Mouse (Mus musculus): ENCODE measurements around the gene Rita1. TPM values are rescaled to one million over a fixed set of nuclear protein-coding genes. Genes with fewer than 3 reads are reported as not detected.

Rita1 gene
- polyA plus RNA-seq, 1 experiment from 2014 or later, result 9.0 TPM

DNA sequence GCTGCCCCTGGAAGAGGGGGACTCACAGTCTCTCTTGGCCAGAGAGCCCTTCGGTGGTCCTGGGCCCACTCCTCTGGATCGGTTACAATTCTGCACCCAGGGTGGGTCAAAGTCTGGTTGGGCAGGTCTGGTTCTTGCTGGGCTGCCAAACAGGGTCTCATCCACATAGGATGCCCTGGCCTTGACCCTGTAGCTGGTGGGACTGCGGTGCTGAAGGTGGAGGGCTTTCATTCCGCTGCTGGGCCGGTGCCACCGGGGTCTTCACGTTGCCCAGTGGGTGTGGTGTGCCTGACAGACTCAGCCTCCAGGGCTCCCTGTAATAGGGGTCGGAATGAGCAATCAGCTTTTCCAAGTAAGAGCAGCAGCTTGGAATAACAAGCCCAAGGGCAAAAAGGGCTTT is 973 bp downstream of the Rita1 start:
- H3K4me3 ChIP-seq (ENCODE audit: low read depth, low read length), result peak overlapping the region; percentile 57
- no peak for ATAC-seq (ENCODE audit: insufficient number of reproducible peaks, insufficient read depth, low FRiP score, low read depth)
- H3K9me3 ChIP-seq (ENCODE audit: control insufficient read depth, low read depth, low read length), result no peaks in the 10 kb centered on the region
- H3K4me2 ChIP-seq (replicated peaks; ENCODE audit: low read depth, low read length), result peak overlapping the region; percentile 83
- peaks cover 12% of the 10 kb centered on the region for H3K4me1 ChIP-seq (ENCODE audit: control insufficient read depth, insufficient read depth, low read length)
- 47% methylated on average over 8 of the region's 8 CpGs for WGBS
- no peaks in the 10 kb centered on the region for H3K36me3 ChIP-seq (ENCODE audit: control insufficient read depth, insufficient read depth, low read length)
- H3K9ac ChIP-seq (replicated peaks; ENCODE audit: low read depth, low read length), result peak overlapping the region; percentile 36; the same call in 1 of the 2 replicates
- no peak overlapping the region for H3K27ac ChIP-seq (ENCODE audit: low read length)
- no peaks in the 10 kb centered on the region for H3K27me3 ChIP-seq (ENCODE audit: control insufficient read depth, insufficient read depth, low read length)

DNA sequence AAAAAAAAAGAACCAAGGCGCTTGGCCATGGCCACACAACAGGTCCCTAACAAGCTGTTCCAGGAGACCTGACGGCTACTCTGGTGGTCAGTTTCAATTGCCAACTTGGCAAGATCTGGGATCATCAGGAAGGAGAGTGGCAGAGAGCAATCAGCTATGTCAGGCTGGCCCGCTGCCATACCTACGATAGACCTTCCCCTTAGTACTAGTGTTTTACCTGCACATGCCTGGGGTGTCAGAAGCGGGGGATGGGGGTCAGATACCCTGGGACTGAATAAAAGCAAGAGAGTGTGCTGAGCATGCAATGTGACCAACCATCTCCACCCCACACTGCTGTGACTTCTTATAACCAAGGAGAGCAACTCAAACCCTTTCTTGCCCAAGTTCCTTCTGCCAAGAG is 1.5 kb downstream of the Rita1 start:
- H3K27me3 ChIP-seq (ENCODE audit: control insufficient read depth, insufficient read depth, low read length), result no peaks in the 10 kb centered on the region
- no peak overlapping the region for H3K9ac ChIP-seq (replicated peaks; ENCODE audit: low read depth, low read length)
- H3K9me3 ChIP-seq (ENCODE audit: control insufficient read depth, low read depth, low read length), result no peaks in the 10 kb centered on the region
- peaks cover 12% of the 10 kb centered on the region for H3K4me1 ChIP-seq (ENCODE audit: control insufficient read depth, insufficient read depth, low read length)
- no peak overlapping the region for H3K27ac ChIP-seq (ENCODE audit: low read length)
- peak overlapping the region; percentile 83; the same call in 1 of the 2 replicates for H3K4me2 ChIP-seq (replicated peaks; ENCODE audit: low read depth, low read length)
- 87% methylated on average over 5 of the region's 5 CpGs for WGBS
- 0 out of 2 replicates have a peak overlapping the region, but pooled peaks have one; percentile 57 for H3K4me3 ChIP-seq (ENCODE audit: low read depth, low read length)
- no peak for ATAC-seq (ENCODE audit: insufficient number of reproducible peaks, insufficient read depth, low FRiP score, low read depth)
- H3K36me3 ChIP-seq (ENCODE audit: control insufficient read depth, insufficient read depth, low read length), result no peaks in the 10 kb centered on the region

DNA sequence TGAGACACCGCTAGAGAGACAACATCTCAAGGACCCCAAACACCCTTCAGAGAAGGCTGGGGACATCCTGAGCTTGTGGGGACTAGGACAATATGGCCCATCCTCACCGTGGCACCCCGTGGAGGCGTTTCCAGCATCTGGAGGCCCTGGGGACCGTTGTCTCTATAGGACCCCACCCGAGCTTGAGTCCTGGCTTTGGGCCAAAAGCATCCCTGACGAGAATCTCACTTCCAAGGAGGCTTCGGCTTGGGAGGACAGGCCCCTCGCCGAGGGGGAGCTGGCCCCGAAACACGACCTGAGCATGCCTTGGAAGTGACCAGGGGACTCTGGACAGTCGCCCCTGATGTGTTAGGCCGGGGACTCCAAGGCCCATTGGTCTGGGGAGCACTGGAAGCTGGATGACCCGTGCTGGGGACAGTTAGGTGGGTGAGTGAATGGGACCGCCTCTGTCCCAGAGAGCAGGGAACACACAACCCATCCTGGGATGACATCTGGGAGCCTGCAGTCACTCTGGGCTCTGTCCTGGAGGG is 3.1 kb downstream of the Rita1 start:
- Histone ChIP-seq H3K9ac (replicated peaks; ENCODE audit: low read depth, low read length) (no peak overlapping the region), H3K27me3 (ENCODE audit: control insufficient read depth, insufficient read depth, low read length) (no peaks in the 10 kb centered on the region), H3K36me3 (ENCODE audit: control insufficient read depth, insufficient read depth, low read length) (no peaks in the 10 kb centered on the region), H3K4me3 (ENCODE audit: low read depth, low read length) (no peak overlapping the region), H3K9me3 (ENCODE audit: control insufficient read depth, low read depth, low read length) (no peaks in the 10 kb centered on the region), H3K4me1 (ENCODE audit: control insufficient read depth, insufficient read depth, low read length) (peaks cover 12% of the 10 kb centered on the region), H3K4me2 (replicated peaks; ENCODE audit: low read depth, low read length) (no peak overlapping the region), H3K27ac (ENCODE audit: low read length) (no peak overlapping the region)
- 82% methylated on average over 16 of the region's 16 CpGs for WGBS
- no peak for ATAC-seq (ENCODE audit: insufficient number of reproducible peaks, insufficient read depth, low FRiP score, low read depth)

DNA sequence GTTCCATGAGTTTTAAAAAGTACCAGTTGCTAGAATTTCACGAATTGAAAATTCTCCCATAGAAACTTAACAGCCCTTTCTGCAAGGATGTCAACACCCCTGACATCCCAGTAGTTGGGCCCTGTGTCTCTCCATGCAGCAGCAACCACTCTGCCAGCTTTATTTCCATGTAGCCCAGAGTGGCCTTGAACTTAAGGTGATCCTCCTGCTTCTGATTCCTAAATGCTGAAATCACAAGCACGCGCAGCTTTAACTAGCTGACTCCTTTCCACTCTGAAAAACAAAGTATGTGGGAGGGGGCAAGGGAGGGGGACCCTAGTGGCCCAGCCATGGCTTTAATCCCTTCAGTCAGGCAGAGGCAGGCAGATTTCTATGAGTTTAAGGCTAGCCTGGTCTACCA is 5.1 kb downstream of the Rita1 start:
- no peaks in the 10 kb centered on the region for H3K36me3 ChIP-seq (ENCODE audit: control insufficient read depth, insufficient read depth, low read length)
- H3K4me3 ChIP-seq (ENCODE audit: low read depth, low read length), result no peak overlapping the region
- H3K27me3 ChIP-seq (ENCODE audit: control insufficient read depth, insufficient read depth, low read length), result no peaks in the 10 kb centered on the region
- no peak overlapping the region for H3K27ac ChIP-seq (ENCODE audit: low read length)
- H3K4me1 ChIP-seq (ENCODE audit: control insufficient read depth, insufficient read depth, low read length), result peaks cover 8% of the 10 kb centered on the region
- no peak overlapping the region for H3K4me2 ChIP-seq (replicated peaks; ENCODE audit: low read depth, low read length)
- no peak for ATAC-seq (ENCODE audit: insufficient number of reproducible peaks, insufficient read depth, low FRiP score, low read depth)
- 77% methylated on average over 3 of the region's 3 CpGs for WGBS
- no peaks in the 10 kb centered on the region for H3K9me3 ChIP-seq (ENCODE audit: control insufficient read depth, low read depth, low read length)
- no peak overlapping the region for H3K9ac ChIP-seq (replicated peaks; ENCODE audit: low read depth, low read length)

DNA sequence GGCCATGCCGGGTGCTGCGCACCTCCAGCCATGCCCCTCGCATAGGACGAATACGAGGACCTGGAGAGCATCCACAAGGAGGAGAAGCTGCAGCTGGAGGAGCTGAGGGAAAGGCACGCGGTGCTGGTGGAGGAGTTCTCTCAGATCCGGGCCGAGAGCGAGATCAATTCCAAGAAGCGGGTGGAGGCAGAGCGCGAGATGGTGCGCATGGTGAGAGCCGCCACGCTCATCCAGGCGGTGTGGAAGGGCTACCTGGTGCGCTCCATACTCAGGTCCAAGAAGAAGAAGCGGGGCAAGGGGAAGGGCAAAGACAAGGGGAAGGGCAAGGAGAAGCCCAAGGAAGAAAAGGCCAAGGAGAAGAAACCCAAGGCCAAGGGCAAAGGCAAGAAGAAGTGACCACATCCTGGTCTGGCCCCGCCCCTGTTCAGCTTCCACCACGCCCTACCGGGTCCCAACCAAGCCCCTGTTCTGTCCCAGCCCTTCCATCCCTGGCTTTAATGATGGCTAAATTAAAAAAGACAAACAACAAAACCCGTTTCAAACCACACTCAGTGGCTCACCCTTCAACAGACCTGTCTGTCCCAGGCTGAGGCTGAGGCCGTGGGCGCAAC is 5.7 kb downstream of the Rita1 start:
- H3K9me3 ChIP-seq (ENCODE audit: control insufficient read depth, low read depth, low read length), result no peaks in the 10 kb centered on the region
- H3K9ac ChIP-seq (replicated peaks; ENCODE audit: low read depth, low read length), result no peak overlapping the region
- H3K4me3 ChIP-seq (ENCODE audit: low read depth, low read length), result no peak overlapping the region
- no peak for ATAC-seq (ENCODE audit: insufficient number of reproducible peaks, insufficient read depth, low FRiP score, low read depth)
- WGBS, result 69% methylated on average over 25 of the region's 25 CpGs
- peaks cover 6% of the 10 kb centered on the region for H3K4me1 ChIP-seq (ENCODE audit: control insufficient read depth, insufficient read depth, low read length)
- H3K4me2 ChIP-seq (replicated peaks; ENCODE audit: low read depth, low read length), result no peak overlapping the region
- no peak overlapping the region for H3K27ac ChIP-seq (ENCODE audit: low read length)
- no peaks in the 10 kb centered on the region for H3K27me3 ChIP-seq (ENCODE audit: control insufficient read depth, insufficient read depth, low read length)
- H3K36me3 ChIP-seq (ENCODE audit: control insufficient read depth, insufficient read depth, low read length), result no peaks in the 10 kb centered on the region

DNA sequence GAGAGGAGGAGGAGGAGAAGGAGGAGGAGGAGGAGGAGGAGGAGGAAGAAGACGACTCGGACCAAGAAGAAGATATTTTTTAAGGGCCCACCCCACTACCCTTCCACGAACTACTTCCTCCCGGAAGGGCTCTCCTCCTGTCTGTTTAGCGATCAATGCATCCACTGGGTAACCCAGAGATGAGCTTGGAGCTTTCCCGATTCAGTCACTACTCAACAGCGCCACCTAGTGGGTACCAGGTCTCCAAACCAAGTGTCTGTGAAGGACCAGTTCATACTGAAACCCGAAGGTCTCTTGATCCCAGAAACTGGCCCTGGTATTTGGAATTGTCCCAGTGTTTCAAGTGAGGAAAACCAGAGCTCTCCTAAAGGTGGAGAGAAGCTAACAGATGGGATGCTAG is 6.7 kb downstream of the Rita1 start:
- Histone ChIP-seq H3K27me3 (ENCODE audit: control insufficient read depth, insufficient read depth, low read length) (no peaks in the 10 kb centered on the region), H3K4me1 (ENCODE audit: control insufficient read depth, insufficient read depth, low read length) (no peaks in the 10 kb centered on the region; the same call in 1 of the 2 replicates), H3K4me3 (ENCODE audit: low read depth, low read length) (peak overlapping the region; percentile 24), H3K36me3 (ENCODE audit: control insufficient read depth, insufficient read depth, low read length) (no peaks in the 10 kb centered on the region), H3K9ac (replicated peaks; ENCODE audit: low read depth, low read length) (no peak overlapping the region), H3K9me3 (ENCODE audit: control insufficient read depth, low read depth, low read length) (no peaks in the 10 kb centered on the region), H3K4me2 (replicated peaks; ENCODE audit: low read depth, low read length) (peak overlapping the region; percentile 51), H3K27ac (ENCODE audit: low read length) (no peak overlapping the region)
- under 1% methylated on average over 8 of the region's 8 CpGs for WGBS
- peak; percentile 60; the same call in 1 of the 2 replicates for ATAC-seq (ENCODE audit: insufficient number of reproducible peaks, insufficient read depth, low FRiP score, low read depth)

DNA sequence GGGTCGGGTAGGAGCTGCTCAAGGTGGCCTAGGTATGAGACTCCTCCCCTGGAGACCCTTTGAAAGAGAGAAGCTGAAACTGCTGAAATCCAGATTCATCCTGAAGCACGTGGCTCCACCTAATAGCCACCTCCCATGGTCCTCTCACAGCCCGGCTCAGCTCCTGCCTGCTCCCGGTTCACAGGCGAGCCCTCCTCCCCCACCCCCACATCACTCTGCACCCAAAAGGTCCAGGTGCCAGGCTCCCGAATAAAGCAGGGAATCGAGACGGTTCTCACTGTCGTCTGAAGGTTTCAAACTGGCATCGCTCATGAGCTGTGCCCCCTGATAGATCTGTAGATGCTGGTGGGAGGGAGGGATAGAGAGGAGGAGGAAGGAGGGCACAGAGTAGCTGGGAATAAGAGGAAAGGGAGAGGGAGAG is 7.1 kb downstream of the Rita1 start:
- Histone ChIP-seq H3K27ac (ENCODE audit: low read length) (no peak overlapping the region), H3K36me3 (ENCODE audit: control insufficient read depth, insufficient read depth, low read length) (no peaks in the 10 kb centered on the region)
- 1% methylated on average over 10 of the region's 10 CpGs for WGBS

DNA sequence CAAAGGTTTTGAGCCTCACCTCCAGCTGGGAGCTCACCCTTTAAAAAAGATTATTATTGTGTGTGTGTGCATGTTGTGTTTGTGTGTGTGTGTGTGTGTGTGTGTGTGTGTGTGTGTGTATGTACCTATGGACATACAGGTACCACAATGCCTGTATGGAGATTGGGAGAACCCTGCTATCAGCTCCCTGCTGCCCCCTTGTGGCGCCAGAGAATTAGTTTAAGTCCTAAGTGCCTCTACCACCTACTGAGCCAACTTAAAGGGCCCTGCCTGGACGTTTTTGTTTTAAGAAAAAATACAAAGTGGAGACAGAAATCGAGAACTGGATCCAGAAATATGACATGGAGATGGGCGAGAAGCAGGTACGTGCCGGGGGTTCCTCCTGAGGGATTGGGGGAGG is 7.5 kb downstream of the Rita1 start:
- H3K36me3 ChIP-seq (ENCODE audit: control insufficient read depth, insufficient read depth, low read length), result no peaks in the 10 kb centered on the region
- no peaks in the 10 kb centered on the region for H3K27me3 ChIP-seq (ENCODE audit: control insufficient read depth, insufficient read depth, low read length)
- WGBS, result 2% methylated on average over 6 of the region's 6 CpGs
- no peaks in the 10 kb centered on the region; the same call in 1 of the 2 replicates for H3K4me1 ChIP-seq (ENCODE audit: control insufficient read depth, insufficient read depth, low read length)
- no peaks in the 10 kb centered on the region for H3K9me3 ChIP-seq (ENCODE audit: control insufficient read depth, low read depth, low read length)
- 0 out of 2 replicates have a peak overlapping the region, but pooled peaks have one; percentile 21 for H3K9ac ChIP-seq (replicated peaks; ENCODE audit: low read depth, low read length)
- ATAC-seq (ENCODE audit: insufficient number of reproducible peaks, insufficient read depth, low FRiP score, low read depth), result no peak
- H3K4me2 ChIP-seq (replicated peaks; ENCODE audit: low read depth, low read length), result peak overlapping the region; percentile 51
- no peak overlapping the region for H3K27ac ChIP-seq (ENCODE audit: low read length)
- H3K4me3 ChIP-seq (ENCODE audit: low read depth, low read length), result peak overlapping the region; percentile 24; the same call in 1 of the 2 replicates

More for the DNA sequence above, 7.1 kb downstream of the Rita1 start:
- Histone ChIP-seq H3K4me2 (replicated peaks; ENCODE audit: low read depth, low read length) (peak overlapping the region; percentile 51), H3K9ac (replicated peaks; ENCODE audit: low read depth, low read length) (0 out of 2 replicates have a peak overlapping the region, but pooled peaks have one; percentile 21), H3K27me3 (ENCODE audit: control insufficient read depth, insufficient read depth, low read length) (no peaks in the 10 kb centered on the region), H3K4me3 (ENCODE audit: low read depth, low read length) (peak overlapping the region; percentile 24), H3K4me1 (ENCODE audit: control insufficient read depth, insufficient read depth, low read length) (no peaks in the 10 kb centered on the region; the same call in 1 of the 2 replicates), H3K9me3 (ENCODE audit: control insufficient read depth, low read depth, low read length) (no peaks in the 10 kb centered on the region)
- ATAC-seq (ENCODE audit: insufficient number of reproducible peaks, insufficient read depth, low FRiP score, low read depth), result peak; percentile 30; the same call in 1 of the 2 replicates
